Mouse (Mus musculus) left cerebral cortex, postnatal 36 days (tissue): Measurements from ENCODE around the gene 1110032A03Rik. TPM values are rescaled to one million over a fixed set of nuclear protein-coding genes. Genes with fewer than 3 reads are reported as not detected.

Experiments
- DNase-seq, 2 experiments: peaks; one replicate each; pipeline ENCODE4 v3.0.0; 2021 to 2022; ENCODE audit warnings: low spot score in 2 of 2, mixed read lengths in 1 of 2
- intact Hi-C: fragments of 180-260 bp; cut with DNase I; formaldehyde crosslinking; loops from one replicate; pipeline ENCODE4 v1.15.1; 2025
- total RNA-seq, 2 experiments: library from RNA; stranded (reverse); gene quantifications; 2 replicates each; pipeline ENCODE4 v1.2.3; 2021

The 1110032A03Rik gene
- total RNA-seq, 2 experiments from 2014 or later = 35.2 to 37.2 TPM

GRCm38 (mm10) chr9:50740867-50741784 lies 34.2 kb downstream of the 1110032A03Rik start:
- peak; percentile 27 for DNase-seq
- intact Hi-C loops = no loop called here

- intact Hi-C loops = loop anchor here (5.0 kb wide), 1 partner anchor 42 kb away; no protein-coding TSS in a partner anchor
- DNase-seq = peak; percentile 87 to 89
Measured at GRCm38 (mm10) chr9:50738914-50739870, 36.1 kb downstream of the 1110032A03Rik start, which contains the start of gene Dixdc1. Gene Dixdc1 (minus strand): TSS chr9:50739517.

DNA sequence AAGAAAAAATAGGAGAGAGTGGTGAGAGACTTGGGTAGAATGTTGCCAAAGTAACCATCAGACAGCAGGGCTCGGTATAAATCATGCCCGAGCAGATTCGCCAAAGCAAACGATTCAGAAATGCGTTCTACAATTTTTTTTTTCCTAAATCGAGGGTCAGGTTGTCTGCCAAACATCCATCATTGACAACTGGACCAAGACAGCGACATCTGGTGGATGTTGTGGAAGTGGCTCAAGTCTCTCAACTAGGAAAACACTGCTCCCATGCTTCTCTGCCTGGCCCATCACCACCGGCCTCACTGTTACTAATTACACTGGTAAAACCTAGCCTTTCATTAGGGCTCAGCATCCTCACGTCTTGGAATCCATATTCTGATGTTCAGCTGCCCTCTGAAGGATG lies 40.3 kb downstream of the 1110032A03Rik start:
- intact Hi-C loops = loop anchor here (2.0 to 5.0 kb wide), 2 partner anchors 26 to 38 kb away; no protein-coding TSS in a partner anchor
- peak; percentile 24 to 29 for DNase-seq

DNA sequence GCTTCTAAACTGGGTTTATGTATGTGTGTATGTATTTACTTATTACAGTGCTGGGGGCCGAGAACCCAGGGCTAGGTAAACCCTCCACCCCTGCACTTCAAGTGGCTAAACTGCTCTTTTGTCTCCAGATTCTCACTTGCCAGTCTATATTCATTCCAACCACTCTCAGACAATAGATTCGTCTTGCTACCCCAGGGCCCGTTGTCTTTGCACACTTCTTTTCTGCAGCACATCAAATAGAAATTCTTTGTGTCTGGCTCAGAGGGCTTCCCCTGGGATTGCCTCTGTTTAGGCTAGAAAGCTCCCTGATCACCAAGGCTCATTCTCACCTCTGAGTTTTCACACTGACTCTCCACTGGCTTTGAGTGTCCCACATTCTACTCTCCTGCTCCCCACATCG lies 42.8 kb downstream of the 1110032A03Rik start:
- intact Hi-C loops = no loop called here
- DNase-seq = no peak

DNA sequence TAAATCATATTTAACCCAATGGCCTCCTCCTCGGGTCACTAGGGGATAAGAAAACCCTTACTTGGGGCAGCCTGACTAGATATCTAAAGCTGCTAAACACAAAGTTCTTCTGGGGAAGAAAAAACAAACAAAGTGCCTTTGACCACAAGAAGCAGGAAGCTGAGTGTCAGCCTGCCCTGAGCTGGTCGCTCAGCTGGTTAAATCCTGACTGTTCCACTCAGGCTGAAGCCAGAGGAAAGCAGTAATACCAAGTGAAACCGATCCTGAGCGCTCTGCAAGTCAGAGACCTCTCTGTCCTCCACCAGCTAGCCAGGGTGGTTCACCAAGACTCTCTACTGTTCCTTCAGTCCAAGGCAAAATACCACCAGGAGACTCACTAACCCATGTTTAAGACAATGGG lies 45.7 kb downstream of the 1110032A03Rik start:
- intact Hi-C loops = loop anchor here (5.0 kb wide), 1 partner anchor 38 kb away; the partner anchor contains the start of gene Fdxacb1

GRCm38 (mm10) chr9:50727925-50728651 lies 47.2 kb downstream of the 1110032A03Rik start:
- DNase-seq = peak; percentile 87 to 90
- intact Hi-C loops = loop anchor here (5.0 kb wide), 1 partner anchor 39 kb away; the partner anchor contains the start of gene Fdxacb1

More for the DNA sequence above, 45.7 kb downstream of the 1110032A03Rik start:
- no peak for DNase-seq

- intact Hi-C loops = loop anchor here (5.0 kb wide), 1 partner anchor 40 kb away; the partner anchor contains the start of gene Fdxacb1
- peak; percentile 76 to 78 for DNase-seq
Measured at GRCm38 (mm10) chr9:50727171-50727924, 48.0 kb downstream of the 1110032A03Rik start.

DNA sequence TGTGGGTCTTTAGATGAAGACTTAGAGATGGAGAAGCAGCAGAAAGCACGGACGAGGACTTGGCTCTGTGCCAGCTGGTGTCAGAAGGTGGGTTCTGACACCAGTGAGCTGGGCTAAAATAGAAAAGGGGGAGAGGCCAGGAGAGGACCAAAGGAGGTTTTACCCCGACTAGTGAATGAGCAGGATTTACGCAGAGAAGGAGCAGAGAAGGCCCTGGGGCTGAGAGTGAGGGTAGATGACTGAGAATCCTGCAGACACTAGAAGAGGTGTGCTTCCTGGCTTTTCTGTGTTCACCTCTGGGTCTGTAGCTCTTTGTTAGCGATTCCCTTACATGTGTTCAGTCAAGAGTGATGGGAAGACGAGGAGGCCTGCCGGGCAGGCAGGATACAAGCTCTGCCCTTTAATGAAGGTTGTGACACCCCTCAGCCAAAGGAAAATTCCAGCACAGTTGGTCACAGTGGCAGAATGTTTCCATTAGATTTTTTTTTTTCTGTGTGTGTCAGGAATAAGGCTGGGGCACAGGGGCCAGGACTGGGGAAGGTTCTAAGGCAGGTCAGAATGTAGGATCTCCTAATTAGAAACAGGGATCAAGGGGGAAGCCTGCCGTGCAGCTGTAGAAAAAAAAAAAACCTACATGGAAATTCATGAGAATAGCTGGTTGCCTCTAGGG lies 49.3 kb downstream of the 1110032A03Rik start:
- no peak for DNase-seq
- intact Hi-C loops = loop anchor here (5.0 kb wide), 1 partner anchor 41 kb away; the partner anchor contains the start of gene Fdxacb1

DNA sequence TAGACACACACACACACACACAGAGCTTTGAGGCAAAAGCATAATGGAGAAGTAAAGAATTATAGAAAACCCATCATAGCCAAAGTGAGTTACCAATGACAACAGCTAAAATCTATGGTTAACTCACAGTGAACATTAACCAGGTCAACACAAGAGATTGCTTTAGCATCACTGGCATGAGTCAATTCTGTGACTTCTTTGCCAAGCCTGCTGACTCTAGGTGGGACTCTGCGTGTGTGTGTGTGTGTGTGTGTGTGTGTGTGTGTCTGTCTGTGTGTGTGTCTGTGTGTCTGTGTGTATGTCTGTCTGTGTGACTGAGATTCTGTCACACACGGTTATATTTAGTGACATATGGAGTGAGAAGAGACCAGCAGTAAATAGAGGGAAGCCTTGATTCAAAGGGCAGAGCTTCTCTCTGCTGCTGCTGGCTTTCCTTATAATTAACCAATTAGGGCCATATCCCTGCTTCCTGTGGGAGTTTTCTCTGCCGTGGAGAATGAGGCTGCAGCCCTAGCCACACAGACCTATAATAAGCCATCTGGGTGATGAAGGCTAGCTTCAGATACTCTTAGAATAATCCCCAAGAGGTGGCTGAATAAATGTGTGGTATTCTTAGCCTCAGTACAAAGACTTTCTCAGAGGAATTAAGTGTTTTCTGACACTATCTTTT lies 50.5 kb downstream of the 1110032A03Rik start:
- DNase-seq = no peak
- intact Hi-C loops = loop anchor here (5.0 kb wide), 1 partner anchor 43 kb away; the partner anchor contains the start of gene Fdxacb1

DNA sequence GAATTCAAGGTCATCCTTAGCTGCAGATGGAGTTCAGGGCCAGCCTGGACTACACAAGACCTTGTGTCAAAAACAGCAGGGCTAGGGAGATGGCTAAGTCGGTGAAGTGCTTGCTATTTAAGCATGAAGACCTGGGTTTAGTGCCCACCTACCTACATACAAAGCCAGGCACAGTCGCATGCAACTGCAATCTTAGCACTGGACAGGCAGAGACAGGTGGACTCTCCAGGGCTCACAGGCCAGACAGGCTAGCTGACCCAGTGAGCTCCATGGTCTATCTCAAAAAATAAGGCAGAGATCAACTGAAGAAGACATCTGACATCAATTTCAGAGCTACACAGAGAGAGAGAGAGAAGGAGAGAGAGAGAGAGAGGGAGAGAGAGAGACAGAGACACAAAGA lies 51.2 kb downstream of the 1110032A03Rik start:
- intact Hi-C loops = no loop called here

GRCm38 (mm10) chr9:50723406-50723805 lies 51.9 kb downstream of the 1110032A03Rik start:
- intact Hi-C loops = no loop called here
- DNase-seq = peak in 1 of 2 experiments; percentile 39

More for the DNA sequence above, 51.2 kb downstream of the 1110032A03Rik start:
- no peak for DNase-seq

GRCm38 (mm10) chr9:50722451-50722911 lies 52.8 kb downstream of the 1110032A03Rik start:
- DNase-seq = no peak
- intact Hi-C loops = no loop called here

DNA sequence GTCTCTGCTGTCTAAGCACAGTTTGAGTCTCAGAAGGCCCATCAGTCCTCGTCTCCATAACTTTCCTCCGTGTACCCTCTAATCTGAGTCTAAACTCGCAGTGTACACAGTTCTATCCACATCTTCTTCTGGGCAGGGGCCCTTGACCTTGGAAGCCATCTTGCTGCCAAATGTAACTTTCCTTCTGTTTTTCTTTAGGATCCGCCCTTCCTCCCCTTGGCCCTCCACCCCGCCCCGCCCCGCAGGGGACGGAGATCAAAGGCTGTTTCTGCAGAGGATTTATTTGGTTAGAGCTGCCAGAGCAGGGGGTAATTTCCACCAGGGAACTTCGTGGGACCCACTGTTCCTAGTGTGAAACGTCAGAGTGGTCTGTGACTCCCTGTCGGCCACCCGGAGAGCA lies 54.3 kb downstream of the 1110032A03Rik start:
- intact Hi-C loops = no loop called here
- DNase-seq = no peak

DNA sequence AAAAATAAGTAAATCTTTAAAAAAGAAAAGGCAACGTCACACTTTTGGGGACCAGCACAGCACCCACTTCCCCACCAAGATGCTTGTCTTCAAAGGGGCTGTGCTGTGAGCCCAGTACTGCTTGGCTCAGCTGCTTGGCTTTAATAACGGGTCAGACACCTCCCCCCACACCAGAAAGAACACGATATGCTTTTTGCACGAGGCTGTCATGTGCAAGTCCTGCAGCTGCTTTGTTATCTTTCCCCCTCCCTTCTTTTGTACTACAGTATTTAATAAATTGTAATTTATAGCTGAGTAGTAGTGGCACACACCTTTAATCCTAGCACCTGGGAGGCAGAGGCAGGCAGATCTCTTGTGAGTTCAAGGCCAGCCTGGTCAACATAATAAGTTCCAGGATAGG lies 56.4 kb downstream of the 1110032A03Rik start:
- no peak for DNase-seq
- intact Hi-C loops = no loop called here

GRCm38 (mm10) chr9:50714188-50714587 lies 61.1 kb downstream of the 1110032A03Rik start:
- DNase-seq = no peak
- intact Hi-C loops = no loop called here
